Mouse (Mus musculus): ENCODE measurements around the gene Foxa2. TPM values are rescaled to one million over a fixed set of nuclear protein-coding genes. Genes with fewer than 3 reads are reported as not detected.

Gene Foxa2
- total RNA-seq, 2 experiments from 2014 or later = not detected

DNA sequence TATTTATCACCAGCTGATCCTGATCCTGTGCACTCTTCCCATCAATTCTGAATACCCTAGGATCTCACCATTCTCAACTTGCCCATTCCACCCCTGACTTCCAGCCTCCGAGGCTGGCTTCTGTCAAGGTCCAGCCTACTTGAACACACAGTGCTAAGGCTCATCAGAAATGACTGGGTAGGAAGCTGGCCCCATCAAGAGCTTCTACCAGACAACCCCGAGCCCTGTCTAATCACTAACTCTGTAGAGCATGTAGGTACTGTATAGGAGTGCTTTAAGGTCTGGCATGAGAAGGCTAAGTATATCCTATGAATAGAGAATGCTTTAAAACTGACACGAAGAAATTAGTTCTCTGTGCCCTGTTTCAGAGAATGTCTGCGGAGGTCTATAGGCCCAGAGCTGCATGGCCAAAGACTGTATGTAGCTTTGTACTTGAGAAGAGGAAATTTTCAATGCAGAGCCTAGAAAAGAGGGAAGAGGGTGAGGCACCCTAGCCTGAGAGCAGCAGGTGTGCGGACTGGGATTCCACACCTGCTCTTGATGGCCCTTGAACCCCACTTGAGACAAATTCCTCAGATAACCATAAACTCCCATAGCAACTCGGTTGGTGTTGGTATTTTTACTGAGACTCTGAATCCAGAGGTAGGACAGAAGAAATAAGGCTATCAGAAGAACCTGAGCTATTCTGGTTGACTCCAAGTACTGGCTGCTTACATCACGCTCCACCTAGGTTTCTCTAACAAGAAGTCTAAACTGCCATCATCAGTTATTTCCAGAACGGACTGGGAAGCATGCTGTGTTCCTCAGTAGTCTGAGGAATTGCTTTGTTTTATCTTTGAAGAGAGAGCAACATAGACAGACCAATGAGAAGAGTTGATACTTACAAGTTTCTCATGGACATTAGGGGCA lies 28.7 kb downstream of the Foxa2 start:
- intact Hi-C loops (cut with DNase I; ENCODE audit: low total_unique reads) = no loop called here
- DNase-seq = no peak

DNA sequence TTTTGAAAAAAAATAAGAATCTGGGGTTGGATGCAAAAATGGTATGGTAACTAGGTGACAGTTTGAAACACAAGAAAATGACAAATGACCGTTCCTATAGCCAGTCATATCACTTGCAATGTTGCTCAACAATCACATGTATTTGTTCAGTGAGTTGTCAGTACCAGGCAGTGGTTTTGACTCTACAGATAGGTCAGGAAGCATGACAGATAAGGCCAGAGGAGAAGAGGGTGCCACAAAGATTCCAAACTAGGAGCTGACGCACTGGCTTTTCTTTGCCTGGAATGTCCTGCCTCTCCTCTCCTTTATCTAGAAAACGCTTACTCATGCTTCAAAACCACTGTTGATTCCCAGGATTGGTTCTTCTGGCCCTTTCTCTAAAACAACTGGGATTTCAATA lies 33.4 kb downstream of the Foxa2 start:
- intact Hi-C loops (cut with DNase I; ENCODE audit: low total_unique reads) = no loop called here
- no peak for DNase-seq

- intact Hi-C loops (cut with DNase I; ENCODE audit: low total_unique reads) = no loop called here
- DNase-seq = no peak
Observed at GRCm38 (mm10) chr2:148009049-148009448, 37.7 kb downstream of the Foxa2 start.

GRCm38 (mm10) chr2:148004554-148005521 lies 41.9 kb downstream of the Foxa2 start:
- intact Hi-C loops (cut with DNase I; ENCODE audit: low total_unique reads) = no loop called here
- DNase-seq = no peak

DNA sequence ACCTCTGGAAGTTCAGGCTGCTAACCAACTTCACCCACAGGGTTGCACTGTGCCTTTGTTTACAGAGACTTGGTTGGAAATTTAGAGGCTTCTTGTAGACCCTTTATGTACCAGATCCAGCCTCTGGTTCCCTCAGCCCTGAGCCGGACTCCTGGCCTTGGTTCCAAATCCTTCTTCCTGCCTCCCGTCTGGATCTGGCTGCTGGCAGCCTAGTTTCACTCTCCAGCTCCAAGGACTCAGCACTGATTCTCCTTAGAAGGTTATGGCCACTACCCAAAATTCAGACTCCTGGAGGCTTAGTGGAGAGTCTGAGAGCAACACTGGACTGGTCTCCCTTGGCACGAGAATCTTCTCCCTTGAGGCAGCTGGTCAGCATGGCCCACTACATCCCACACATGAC lies 43.3 kb downstream of the Foxa2 start:
- intact Hi-C loops (cut with DNase I; ENCODE audit: low total_unique reads) = no loop called here
- DNase-seq = no peak

DNA sequence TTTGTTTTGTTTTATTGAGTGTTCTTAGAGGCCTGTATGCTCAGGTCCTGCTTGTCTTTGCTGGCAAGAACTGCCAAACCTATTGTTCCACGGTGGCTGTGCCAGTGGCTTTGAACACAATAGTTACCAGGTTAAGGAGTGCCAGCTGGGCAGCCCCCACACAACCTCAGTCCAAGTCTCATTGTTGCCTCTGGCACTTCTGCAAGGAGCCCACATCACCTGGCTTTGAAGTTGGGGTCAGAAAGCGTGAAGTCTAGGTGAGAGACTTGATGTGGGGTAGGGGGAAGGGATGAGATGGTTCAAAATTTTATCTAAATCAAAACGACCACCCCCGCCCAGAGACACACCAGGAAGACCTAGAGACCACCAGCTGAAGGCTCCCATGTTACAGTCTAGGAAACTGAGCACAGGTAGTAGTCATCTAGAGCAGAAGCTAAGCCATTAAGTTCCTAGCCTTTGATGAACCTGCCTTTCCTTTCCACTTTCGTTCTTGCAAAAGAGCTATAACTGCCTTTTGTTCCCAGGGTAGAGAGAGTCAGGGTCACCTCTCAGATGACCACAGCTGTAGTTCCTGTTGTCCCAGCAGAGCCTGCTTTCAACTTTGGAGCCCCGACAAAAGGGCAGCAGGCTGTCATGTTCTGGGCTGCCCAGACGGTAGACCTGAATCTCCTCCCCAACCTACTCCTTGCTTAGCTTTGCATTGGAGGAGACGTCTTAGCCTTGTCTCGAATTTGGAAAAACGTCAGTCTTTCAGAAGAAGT lies 48.4 kb downstream of the Foxa2 start:
- no peak for DNase-seq
- intact Hi-C loops (cut with DNase I; ENCODE audit: low total_unique reads) = no loop called here

- DNase-seq = no peak
- intact Hi-C loops (cut with DNase I; ENCODE audit: low total_unique reads) = no loop called here
Observed at GRCm38 (mm10) chr2:147996781-147997180, 50.0 kb downstream of the Foxa2 start.

- intact Hi-C loops (cut with DNase I; ENCODE audit: low total_unique reads) = no loop called here
- DNase-seq = no peak
Observed at GRCm38 (mm10) chr2:147993821-147994220, 52.9 kb downstream of the Foxa2 start.

- no peak for DNase-seq
- intact Hi-C loops (cut with DNase I; ENCODE audit: low total_unique reads) = no loop called here
Observed at GRCm38 (mm10) chr2:147992935-147993679, 53.7 kb downstream of the Foxa2 start.

Small RNA genes within 50 kb of the gene (microRNA-seq; reads per million reads assigned to microRNA genes)
- 0 reads per million in 2 experiments for gene Gm27420

Data from gastrocnemius, postnatal 14 days (tissue).